Mouse (Mus musculus) splenic B cell, adult 2 months (primary cell): Measurements from ENCODE around the gene Ddr2.

Experiments
- DNase-seq: peaks from one replicate; pipeline ENCODE4 v3.0.0-alpha.2; 2011; ENCODE audit warnings: low read depth, low spot score
- H3K27me3 ChIP-seq: 2 replicates; pipeline ENCODE4 v1.6.1; 2012; ENCODE audit warnings: mild to moderate bottlenecking, low read length, moderate library complexity, mixed read lengths; ENCODE audit not compliant: control insufficient read depth, poor library complexity, insufficient read depth, severe bottlenecking
- H3K36me3 ChIP-seq: 2 replicates; pipeline ENCODE4 v1.6.1; 2012; ENCODE audit warnings: mild to moderate bottlenecking, low read length, moderate library complexity, mixed read lengths; ENCODE audit not compliant: control insufficient read depth, poor library complexity, insufficient read depth, severe bottlenecking

The Ddr2 gene

DNA sequence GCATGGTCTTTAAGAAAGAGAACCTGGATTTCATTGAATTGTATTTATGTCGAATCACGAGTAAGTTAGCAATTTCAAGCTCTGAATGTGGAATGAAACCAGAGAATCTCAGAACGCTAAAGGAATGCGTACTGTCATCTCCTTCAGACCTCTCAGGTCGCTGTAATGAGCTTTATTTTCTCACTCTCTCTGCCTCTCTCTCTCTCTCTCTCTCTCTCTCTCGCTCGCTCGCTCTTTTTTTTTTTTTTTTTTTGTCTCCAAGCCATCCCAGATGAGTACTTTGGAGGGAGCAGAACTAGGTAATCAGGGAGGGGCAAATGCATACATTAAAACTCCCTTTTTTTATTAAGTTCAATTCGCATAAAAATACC, 141.1 kb downstream of the Ddr2 start:
- no peaks in the 10 kb centered on the region for H3K27me3 ChIP-seq
- peaks cover 2% of the 10 kb centered on the region; the same call in 1 of the 2 replicates for H3K36me3 ChIP-seq
- DNase-seq, result no peak

DNA sequence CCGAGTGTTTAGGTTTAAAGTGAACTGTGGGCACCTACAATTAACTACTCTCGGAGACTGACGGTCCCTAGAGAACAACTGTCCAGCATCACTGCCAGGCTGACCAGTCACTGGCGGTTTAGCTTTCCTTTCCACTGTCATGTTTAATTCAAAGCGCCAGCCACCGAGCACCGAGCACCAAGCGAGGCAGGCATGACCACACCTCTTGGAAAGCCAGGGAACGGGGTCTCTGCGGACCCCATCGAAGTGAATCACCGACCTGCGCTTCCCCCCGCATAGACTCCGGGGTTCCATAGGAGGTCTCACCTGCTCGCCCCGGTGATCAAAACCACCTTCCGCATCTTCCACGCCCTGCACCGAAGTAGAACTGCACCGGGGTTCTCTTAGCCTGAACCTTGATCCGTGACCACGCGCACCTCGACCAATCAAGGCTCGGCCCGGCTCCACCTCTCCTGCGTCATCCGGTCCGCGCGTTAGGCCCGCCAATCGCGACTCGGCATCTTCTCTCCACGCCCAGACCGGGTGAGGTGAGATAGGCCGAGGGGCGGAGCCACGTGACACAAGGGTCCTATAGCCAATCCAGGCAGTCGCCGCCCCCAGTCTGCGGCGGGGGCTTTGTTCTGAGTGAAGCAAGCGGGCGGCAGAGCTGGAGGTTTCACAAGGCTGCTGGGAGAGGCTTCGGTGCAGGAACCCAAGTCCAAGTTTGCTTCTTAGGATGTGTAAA, 141.6 kb downstream of the Ddr2 start, which contains the start of gene Hsd17b7:
Hsd17b7 (minus strand) TSS at position 450 of the 724 bp plus-strand sequence.
- Histone ChIP-seq H3K36me3 (peaks cover 5% of the 10 kb centered on the region; the same call in 1 of the 2 replicates), H3K27me3 (no peaks in the 10 kb centered on the region)
- peak; percentile 99 for DNase-seq

DNA sequence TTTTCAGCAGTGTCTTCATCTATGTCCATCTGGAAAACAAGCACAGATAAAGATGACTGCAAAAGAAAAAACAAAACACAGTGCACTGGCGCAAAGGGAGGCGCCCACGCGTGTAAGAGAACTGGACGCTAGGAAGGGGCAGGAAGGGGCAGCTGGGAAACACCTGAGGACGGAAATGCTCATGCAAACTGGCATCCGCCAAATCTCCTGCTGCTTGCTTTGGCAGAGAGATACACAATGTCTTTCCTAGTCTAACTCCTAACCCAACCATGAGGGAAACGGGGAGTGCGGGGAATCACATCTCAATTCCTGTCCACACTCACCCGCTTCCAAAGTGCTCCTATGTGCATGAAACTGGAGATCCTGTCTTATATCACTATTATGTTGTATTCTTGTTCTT, 157.5 kb downstream of the Ddr2 start:
- Histone ChIP-seq H3K27me3 (no peaks in the 10 kb centered on the region), H3K36me3 (peaks cover 4% of the 10 kb centered on the region; the same call in 1 of the 2 replicates)
- DNase-seq, result no peak

DNA sequence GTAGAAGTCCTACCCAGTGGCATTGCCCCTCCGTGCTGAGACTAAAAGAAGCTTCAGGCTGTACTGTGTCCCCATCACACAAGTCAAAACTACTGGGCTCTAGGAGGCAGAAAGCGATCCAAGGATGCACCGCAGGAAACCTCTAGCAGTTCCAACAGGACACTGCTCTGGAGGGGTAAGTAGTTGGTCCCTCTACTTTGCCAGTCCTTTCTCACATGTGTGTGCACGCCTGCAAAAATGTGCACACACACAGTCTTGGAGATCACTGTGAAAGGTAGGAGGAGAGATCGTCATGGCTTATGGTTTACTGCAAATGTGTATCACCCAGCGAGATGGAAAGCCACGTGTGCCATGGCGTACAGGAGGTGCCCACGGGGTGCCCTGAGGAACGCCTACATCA, 157.9 kb downstream of the Ddr2 start:
- no peak for DNase-seq
- H3K27me3 ChIP-seq, result no peaks in the 10 kb centered on the region
- H3K36me3 ChIP-seq, result peaks cover 4% of the 10 kb centered on the region; the same call in 1 of the 2 replicates

DNA sequence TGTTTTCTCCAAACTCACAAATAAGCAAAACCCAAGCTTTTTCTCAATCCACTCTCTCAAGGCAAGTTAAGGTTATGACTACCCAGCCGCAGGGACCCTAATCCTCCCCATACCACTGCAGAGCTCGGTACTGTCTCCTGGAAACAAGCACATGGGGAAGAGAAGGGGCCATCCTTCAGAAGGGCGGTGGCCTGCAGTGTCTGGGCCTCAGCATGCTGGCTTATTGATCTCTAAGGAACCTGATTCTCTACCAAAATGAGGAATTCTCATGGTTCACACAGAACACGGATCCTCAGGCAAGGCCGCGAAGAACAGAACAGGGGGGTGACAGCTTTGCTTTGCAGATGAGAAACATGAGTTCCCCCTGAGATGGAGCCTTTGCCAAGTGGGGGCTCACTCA, 159.0 kb downstream of the Ddr2 start:
- H3K36me3 ChIP-seq, result peaks cover 4% of the 10 kb centered on the region; the same call in 1 of the 2 replicates
- no peak for DNase-seq
- H3K27me3 ChIP-seq, result no peaks in the 10 kb centered on the region

DNA sequence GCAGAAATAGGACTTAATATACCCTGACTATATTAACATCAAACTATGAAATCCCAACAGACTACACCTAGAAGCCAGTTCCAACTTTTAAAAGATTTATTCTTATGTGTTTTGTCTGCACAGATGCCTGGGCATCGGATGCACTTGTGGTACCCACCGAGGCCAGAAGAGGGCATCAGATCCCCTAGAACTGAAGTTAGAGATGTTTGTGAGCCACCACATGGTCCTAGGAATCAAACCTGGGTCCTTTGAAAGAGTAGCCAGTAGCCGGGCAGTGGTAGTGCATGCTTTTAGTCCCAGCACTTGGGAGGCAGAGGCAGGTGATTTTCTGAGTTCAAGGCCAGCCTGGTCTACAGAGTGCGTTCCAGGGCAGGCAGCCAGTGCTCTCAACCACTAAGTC, 159.9 kb downstream of the Ddr2 start:
- Histone ChIP-seq H3K36me3 (peaks cover 2% of the 10 kb centered on the region; the same call in 1 of the 2 replicates), H3K27me3 (no peaks in the 10 kb centered on the region)
- peak; percentile 21 for DNase-seq

DNA sequence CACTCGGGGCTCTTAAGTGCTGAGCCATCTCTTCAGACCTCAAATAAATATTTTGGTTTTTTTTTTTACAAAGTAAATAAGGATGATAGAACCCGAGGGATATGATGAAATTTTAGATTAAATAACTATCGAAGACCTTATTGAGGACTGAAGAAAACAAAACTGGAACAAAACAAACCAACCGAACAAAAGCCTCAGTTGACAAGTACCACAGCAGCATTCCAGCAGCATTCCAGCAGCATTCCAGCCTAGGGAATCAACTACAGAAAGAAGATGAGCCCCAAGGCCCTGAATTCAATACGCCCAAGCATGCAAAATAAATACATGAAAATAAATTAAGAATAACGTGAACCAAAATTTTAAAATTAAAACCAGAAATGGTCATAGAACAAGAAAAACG, 160.6 kb downstream of the Ddr2 start:
- Histone ChIP-seq H3K36me3 (no peaks in the 10 kb centered on the region), H3K27me3 (no peaks in the 10 kb centered on the region)
- no peak for DNase-seq

DNA sequence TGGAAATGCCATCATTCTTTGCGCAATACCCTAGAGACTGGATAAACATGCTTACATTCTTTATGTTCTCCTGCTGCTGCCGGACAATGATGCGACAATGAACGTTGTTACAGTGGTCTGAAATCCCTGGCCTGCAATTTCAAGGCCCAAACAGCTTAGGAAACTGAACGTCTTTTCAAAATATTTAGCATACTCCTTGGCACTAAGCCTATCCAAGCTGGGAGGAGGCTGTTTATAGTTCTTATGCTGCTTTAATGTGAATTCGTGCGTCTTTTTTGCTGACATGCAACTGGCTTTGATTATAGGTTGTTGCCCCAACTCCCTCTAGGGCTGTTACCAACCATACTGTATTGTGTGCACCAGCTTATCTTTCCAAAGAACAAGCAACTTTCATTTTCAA, 161.7 kb downstream of the Ddr2 start:
- H3K36me3 ChIP-seq, result no peaks in the 10 kb centered on the region
- DNase-seq, result no peak
- H3K27me3 ChIP-seq, result no peaks in the 10 kb centered on the region

DNA sequence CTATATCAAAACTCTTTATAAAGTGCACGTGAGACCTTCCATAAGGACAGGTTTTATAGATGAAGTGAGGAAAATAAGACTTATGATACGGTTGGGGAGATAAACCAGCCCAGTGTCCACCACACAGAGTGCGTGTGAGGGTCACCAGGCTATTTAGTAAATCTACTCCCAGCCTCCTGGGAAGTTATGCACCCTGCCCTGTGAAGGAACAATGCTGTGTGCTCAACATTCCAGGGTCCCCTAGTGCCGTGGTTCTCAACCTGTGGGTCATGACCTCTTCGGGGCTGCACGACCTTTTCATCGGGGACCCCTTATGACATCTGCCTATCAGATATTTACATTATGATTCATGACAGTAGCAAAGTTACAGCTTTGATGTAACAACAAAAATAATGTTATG, 162.3 kb downstream of the Ddr2 start:
- H3K27me3 ChIP-seq, result no peaks in the 10 kb centered on the region
- no peak for DNase-seq
- H3K36me3 ChIP-seq, result no peaks in the 10 kb centered on the region

DNA sequence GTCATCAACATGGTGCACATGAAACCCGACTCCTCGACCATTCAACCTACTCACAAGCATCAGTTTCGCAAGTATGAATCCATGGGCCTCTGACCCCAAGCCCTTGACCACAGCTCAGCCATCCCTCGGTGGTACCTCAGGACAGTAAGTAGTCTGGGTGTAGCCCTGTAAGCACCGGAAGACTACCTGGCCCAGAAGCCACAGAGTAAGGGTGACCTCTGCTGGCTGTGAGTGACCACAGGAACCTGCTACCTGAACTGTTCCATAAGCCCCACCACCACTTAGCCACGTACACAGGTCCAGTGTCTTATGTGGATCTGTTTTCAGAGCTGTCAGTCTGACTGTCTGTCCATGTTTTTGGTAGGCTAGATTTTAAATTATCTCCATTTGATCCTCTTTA, 162.9 kb downstream of the Ddr2 start:
- Histone ChIP-seq H3K27me3 (no peaks in the 10 kb centered on the region; the same call in 1 of the 2 replicates), H3K36me3 (no peaks in the 10 kb centered on the region)
- no peak for DNase-seq

DNA sequence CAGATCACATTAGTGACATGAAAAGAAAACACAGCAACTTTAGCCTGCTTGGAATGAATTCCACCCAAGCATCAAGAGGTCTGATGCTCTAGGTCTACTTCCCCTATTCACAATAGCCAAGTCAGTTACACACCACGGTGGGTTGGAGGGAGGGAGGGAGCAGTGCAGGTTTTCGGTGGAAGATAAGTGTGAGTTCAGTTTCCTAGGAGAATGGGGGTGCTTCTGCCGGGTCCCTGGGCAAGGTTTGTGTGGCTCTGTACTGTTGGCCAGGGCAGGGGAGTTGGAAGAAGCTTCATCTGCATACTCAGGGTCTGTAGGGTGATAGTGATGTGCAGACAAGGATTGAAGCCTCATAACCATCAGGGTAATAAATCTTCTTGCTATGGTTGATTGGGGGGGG, 164.6 kb downstream of the Ddr2 start:
- DNase-seq, result no peak
- Histone ChIP-seq H3K36me3 (no peaks in the 10 kb centered on the region), H3K27me3 (no peaks in the 10 kb centered on the region; the same call in 1 of the 2 replicates)

DNA sequence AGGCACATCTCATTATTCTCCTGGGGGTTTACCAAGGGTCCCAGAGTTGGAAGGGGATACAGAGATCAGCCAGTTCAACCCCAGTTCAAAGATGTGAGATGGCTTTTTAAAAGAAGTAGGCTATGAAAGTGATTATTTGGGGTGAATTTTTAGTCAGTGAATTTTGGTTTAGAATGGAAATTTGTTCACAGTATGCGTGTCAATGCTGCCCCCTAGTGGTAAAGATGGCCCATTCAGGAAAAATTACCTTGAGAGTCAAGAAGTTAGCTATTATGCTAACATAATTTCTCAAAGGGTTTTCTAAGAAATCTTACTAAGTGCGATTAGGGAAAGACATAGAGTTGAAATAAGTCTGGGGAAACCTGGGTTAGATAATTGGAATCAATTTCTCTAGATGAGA, 171.2 kb downstream of the Ddr2 start:
- peak; percentile 67 for DNase-seq

DNA sequence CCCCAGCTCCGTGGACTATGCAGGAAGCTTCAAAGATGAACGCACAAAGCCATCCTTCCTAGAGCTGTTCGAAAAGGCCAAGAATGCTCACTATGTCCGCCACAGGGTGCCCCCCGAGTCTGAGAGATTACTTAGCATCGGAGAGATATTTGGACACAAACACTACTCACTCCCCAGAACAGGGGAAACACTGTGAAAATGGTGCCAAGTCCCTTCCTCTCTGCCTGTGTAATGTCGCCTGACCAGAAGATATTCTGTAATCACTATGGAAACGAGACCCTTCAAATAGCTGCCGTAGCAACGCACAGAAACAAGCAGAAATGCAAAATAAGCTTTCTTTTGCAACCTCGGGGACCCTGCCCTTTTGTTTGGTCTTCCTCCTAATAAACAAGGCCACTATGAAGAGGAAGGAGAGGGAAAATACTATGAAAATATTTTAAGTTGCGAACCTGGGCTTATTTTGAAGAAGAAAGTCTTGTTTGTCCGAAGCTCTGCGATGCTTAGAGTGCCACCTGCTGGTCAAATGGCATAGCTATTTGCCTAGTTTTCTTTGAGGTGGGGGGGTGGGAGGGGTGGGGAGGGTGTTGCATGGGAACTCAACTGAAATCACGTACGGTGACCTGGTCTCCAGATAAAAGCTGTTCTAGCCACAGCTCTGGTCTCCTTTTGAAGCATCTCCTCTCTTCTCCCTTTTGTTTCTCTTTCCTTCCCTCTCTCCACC, 176.4 kb downstream of the Ddr2 start:
- no peaks in the 10 kb centered on the region for H3K36me3 ChIP-seq
- H3K27me3 ChIP-seq, result no peaks in the 10 kb centered on the region
- DNase-seq, result peak; percentile 69

More for the DNA sequence above, 171.2 kb downstream of the Ddr2 start:
- Histone ChIP-seq H3K27me3 (no peaks in the 10 kb centered on the region; the same call in 1 of the 2 replicates), H3K36me3 (no peaks in the 10 kb centered on the region)

DNA sequence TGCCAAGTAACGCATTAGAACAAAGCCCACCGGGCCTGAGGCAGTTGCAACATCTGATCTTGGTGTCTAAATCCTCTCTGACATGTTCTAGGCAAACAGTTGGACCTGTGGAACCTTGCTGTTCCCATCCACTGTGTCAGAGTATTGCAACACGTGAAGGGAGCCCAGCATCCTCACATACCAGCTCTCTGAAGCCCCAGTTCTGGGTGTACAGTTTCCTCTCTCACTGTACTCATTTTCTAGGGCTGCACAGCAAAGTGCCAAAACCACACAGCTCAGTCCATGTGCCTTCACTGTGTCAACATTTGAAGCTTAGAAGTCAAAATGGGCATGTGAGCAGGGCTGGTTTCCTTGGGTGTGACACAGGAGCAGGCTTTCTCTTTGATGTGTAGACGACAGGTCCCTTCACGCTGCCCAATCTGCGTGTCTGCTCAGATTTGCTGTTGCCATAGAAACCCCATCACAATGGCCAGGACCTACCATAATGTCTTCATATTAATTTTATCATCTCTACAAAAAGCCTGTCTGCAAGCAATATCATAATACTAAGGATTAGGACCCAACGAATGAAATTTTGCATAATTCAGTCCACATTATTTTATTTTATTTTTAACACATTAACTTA, 178.3 kb downstream of the Ddr2 start:
- no peaks in the 10 kb centered on the region for H3K36me3 ChIP-seq
- DNase-seq, result no peak
- H3K27me3 ChIP-seq, result no peaks in the 10 kb centered on the region

DNA sequence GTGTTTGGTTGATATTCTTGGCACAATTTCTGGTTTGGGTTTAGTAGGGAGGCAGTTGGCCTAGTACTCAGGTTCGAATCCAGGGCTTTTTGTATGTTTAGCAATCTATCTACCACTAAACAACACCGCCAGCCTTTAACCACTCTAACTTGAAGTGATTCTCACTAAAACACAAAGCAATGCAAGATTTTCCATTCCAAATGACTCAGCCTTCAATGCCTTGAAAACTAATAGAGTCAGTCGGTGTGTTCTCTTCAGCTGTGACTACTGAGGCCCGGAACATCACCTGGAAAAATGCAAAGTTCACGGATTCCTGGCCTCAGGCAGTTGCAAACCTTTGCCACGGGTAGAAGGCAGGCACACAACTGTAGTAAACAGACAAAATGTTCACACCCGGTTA, 178.9 kb downstream of the Ddr2 start:
- DNase-seq, result no peak
- H3K27me3 ChIP-seq, result no peaks in the 10 kb centered on the region
- H3K36me3 ChIP-seq, result no peaks in the 10 kb centered on the region
